Mouse (Mus musculus): Measurements from ENCODE around the gene Gm28047. TPM values are rescaled to one million over a fixed set of nuclear protein-coding genes. Genes with fewer than 3 reads are reported as not detected.

Gm28047 gene
- total RNA-seq, 2 experiments from 2014 or later, result not detected

DNA sequence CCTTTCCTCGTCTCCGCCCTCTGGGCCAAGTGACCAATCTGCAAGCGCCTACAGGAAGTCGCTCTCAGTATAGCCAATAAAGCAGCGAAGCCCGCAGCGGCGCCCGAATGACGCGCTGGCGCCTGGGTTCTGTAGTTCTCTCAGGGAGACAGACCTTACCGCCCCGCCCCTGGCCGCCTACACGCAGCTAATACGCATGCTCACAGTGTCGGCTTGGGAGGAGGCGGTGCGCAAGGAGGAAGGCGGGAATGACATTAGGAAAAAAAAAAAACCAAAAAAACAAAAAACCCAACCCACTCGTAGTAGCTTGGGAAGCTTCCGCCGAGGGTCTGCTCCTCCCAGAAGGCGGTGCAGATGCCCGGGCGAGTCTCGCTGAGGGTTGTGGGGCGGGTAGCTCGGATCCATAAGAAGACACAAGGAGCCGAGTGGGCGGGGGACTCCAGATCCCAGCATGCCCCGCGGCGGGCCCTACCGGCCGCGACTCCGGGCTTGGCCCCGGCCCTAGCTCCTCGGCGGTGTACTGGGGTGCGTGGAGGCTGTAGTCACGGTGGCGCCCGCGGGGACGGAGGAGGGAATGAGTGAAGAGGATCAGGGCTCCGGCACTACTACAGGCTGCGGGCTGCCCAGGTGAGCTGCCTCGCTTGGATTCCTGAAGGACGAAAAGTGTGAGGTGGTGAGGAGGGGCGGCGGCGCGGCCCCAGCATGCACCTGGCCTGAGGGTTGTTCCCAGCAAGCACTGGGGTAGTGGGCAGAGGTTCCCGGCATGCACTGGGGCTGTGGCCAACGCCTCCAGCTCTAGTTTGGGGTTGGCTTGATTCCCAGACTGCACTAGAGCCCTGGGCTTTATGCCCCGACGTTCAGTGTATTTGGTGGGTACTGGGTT is 106.7 kb downstream of the Gm28047 start, which contains the start of gene Tarbp2:
Tarbp2 (plus strand) TSS at position 217 of the 883 bp plus-strand sequence.
- ATAC-seq (replicated peaks; ENCODE audit: poor library complexity, severe bottlenecking), result peak; percentile 77

DNA sequence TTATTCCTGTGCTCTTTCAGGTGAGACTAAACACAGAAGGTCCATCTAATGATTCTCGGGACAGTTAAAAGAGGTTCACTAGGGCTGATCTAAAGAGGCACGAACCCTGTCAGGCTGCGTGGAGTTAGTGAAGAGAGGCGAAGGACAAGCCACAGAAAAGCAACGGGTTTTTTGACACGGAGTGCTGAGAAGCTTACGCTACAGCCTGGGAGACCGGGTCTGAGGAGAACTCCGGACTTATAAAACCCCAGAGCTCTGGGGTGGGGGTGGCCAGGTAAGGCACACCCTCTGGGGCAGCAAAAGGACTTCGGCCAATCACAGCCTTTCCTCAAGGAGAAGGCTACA is 107.3 kb downstream of the Gm28047 start:
- ATAC-seq (replicated peaks; ENCODE audit: poor library complexity, severe bottlenecking), result no peak

DNA sequence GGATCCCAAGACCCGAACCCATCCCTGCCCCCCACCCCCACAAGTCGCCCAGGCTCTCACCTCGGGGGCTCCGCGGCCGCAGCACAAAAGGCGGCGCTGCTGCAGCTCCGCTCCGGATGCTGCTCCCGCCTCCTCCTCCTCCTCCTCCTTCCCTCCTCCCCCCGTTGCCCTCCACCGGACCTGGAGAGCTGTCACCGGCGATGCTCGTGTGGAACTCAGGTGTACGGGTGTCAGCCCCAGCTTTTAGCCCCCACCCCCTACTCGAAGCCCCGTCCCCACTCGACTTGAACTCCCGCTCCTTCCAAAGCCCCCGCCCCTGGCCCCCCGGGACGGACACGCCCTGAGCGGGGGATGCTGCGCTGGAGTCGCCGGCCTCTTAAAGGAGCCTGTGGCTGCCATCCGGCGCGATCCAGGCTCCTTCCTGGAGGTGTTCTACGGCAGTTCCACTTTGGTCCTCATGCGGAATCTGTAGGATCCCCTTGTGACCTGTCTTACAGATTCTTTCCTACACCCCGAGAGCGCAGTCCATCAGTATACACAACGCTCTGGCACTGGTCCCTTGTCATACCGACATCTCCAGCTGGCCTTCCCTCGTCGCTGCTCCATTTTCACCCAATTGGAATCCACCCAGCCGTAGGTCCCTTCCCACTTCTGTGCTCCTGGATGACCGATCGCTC is 108.0 kb downstream of the Gm28047 start, which contains the start of gene Map3k12:
Map3k12 (minus strand) TSS at position 337 of the 677 bp plus-strand sequence.
- peak; percentile 10 for ATAC-seq (replicated peaks; ENCODE audit: poor library complexity, severe bottlenecking)

DNA sequence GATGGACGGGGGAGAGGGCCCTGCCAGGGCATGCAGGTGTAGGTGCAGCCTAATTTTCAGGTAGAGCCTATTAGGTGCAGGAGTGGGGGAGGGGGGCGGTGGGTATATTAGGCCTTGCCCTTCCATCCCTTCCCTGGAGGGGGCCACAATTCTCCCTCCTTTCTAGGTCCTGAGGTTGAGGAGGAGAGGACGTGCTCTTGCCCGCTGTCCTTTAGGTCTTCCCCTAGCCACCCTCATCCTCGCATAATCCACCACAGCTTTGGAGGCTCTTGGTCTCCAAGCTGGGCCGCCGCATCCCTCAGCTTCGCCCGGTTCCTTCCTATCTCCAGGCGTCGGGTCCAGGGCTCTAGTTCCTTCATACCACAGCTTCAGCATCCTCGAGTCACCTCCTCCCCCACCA is 108.6 kb downstream of the Gm28047 start:
- no peak for ATAC-seq (replicated peaks; ENCODE audit: poor library complexity, severe bottlenecking)

DNA sequence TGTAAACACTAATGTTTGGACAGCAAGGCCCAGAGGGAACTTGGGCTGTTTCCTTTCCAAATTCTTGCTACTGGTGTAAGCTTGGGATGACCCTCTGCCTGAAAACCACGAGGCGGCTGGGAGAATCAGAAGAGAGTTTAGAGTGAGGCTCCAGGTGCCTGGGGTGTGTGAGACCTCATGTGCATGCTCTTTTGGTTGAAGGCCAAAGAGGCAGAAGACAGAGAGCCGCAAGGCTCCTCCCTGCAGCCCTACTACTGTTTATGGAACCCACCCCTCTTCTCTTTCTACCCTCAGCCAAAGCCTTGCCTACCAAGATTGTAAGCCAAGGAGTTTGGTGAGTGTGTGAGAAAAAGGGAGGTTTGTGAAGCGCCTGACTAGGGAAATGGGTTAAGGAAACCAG is 109.1 kb downstream of the Gm28047 start:
- no peak for ATAC-seq (replicated peaks; ENCODE audit: poor library complexity, severe bottlenecking)

DNA sequence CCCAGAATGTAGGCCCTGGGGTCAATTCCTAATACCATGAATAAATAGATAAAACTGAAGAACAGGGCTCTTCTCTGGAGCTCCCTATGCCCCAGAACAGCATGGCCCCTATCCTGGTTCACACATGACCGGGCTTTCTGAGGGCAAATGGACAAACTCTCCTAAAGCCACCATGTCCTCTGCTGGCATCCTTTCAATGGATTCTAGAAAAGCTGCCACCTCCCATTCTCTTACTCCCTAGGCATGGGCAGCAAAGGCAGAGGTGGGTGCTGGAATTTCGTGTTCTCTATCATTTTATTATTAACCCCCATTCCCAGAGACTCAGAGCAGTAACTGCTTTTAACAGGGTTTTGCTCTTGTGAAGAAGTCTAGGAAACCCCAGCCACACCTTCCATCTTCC is 109.6 kb downstream of the Gm28047 start:
- ATAC-seq (replicated peaks; ENCODE audit: poor library complexity, severe bottlenecking), result no peak

DNA sequence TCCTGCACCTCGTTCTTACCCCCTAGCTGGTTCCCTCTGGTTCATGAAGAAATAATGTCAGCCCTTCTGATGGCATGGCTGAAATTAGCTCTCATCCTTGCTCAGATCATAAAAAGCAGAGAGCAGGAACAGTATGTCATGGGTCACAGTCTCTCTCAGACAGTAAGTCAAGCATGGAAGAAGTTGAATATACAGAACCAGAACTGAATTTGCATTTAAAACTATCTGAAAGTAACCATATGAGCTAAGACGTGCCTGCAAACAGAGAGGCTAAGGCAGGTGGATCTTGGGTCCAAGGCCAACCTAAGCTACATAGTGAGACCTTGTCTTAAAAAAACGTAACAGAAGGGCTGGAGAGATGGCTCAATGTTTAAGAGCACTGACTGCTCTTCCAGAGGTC is 111.9 kb downstream of the Gm28047 start:
- no peak for ATAC-seq (replicated peaks; ENCODE audit: poor library complexity, severe bottlenecking)

DNA sequence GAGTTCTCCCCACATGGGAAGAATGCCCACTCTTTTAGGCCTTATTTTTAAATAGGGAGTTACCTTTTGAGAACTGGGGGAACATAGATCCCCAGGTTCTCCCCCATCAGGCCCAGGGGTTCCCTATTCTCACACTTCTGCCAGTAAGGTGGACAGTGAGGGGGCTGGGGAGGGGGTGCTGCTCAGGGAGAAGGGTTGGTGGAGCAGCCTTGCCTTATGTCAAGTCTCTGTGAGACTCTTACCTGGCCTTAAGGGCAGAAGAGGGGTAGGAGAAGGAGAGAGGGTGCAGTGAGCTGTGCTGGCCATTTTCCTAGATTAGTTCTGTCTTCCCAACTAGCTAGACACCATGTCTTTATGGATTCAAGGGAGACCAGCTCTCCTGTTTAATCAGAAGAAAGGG is 112.4 kb downstream of the Gm28047 start:
- ATAC-seq (replicated peaks; ENCODE audit: poor library complexity, severe bottlenecking), result no peak

DNA sequence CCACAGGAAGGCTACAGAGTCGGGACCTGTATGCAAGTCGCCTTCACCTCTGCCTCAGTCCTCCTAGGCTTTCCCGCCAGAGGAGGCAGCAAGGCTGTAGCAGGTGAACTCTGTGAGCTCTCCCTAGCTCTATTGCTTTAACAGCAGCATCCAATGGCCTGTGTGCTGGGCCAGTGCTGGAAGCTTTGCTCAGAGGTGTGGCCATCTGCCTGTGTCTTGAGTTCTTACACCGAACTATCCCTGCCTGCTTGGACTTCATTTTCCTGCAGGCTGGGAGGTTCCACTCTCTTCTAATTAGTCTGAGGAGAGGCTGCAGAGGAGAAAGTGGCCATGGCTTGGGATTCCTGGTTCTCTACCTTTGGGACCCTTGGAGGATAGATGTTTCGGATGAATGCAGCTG is 112.9 kb downstream of the Gm28047 start:
- no peak for ATAC-seq (replicated peaks; ENCODE audit: poor library complexity, severe bottlenecking)

DNA sequence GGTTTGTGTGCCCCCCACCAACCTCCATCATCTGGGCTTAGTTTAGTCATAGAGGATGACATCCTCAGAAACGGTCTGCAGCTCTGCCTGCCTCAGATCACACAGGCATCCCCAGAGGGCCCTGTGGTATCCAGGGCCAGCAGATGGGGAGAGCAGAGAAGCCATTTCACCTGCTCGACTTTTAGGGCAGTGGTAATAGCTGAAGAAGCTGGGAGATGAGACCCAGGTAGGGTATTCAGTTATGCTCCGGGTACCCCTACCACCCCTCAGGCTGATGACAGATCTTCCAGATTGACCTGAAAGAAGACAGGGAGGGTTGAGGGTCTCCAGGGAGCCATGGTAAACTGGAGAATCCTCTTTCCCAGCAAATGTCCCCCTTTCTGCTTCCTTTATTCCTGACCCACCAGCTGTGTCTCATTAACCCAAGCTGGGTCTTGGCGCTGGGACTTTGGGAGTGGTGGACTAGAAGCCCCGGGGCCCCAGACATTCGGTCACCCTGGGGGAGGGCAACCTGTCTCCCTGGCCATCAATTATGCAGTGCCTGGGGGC is 113.5 kb downstream of the Gm28047 start:
- no peak for ATAC-seq (replicated peaks; ENCODE audit: poor library complexity, severe bottlenecking)

DNA sequence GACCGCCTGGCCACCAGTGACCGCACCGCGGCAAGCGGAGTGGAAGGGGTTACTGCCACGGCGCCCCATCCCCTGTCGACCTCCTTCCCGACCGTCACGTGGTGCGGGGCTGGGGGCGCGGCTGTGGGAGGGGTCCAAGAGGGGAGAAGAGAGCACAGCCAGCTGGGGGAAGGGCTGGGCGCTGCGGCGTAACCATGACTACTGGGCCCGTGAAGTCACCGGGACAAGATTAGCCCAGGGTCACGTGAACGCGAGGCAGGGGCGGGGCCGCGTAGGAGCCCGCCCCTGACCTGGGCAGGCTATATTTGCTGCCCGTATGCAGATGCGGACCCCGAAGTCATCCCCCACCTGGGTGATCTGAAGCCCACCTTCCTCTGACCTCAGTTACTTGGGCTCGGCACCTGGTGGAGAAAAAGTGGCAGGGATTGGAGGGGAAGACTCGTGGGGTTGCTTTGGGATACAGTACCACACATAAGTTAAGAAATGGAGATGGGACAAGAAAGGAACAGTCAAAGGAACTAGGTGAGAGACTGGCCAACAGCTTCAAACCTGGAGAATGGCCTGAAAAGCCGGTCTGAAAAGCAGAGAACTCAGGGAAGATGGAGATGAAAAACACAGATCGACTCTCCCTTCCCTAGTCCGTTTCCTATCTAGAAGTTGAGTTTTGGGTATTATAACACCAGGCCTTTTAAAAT is 114.1 kb downstream of the Gm28047 start:
- peak; percentile 87 for ATAC-seq (replicated peaks; ENCODE audit: poor library complexity, severe bottlenecking)

DNA sequence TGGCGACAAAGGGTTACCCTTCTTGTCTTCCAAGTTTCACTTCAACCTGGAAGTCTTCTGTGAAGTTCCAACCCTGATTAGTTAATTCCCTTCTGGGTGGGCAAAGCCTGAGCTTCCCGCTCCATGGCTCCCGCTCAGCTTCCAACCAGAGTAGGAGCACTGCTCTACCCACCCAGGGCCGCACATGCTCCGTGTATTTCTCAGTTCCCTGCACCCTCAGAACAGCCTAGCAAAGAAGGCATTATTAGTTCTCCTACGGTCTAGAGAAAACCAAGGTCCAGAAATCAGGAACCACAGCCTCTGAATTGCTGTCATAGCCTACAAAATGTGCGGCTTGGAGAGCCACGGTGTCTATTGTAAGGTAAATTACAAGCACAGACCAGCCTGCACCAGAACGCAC is 114.8 kb downstream of the Gm28047 start:
- peak; percentile 19 for ATAC-seq (replicated peaks; ENCODE audit: poor library complexity, severe bottlenecking)

DNA sequence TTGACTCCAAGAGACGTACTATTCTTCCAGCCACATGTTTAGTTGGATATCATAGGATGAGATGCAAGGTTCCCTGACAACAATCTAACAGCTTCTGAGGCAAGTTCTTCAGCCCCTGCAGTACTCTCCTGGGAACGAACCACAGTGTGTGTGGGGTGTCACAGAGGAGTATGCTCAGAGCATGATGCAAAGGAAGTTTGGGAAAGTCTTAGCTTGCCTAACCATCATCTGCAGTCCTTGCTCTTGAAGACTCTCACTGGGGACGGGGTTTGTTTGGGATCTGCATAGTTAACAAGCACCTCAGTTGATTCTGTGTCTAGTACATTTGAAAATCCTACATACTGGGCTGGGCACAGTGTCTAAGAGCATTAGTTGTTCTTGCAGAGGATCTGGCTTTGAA is 116.5 kb downstream of the Gm28047 start:
- ATAC-seq (replicated peaks; ENCODE audit: poor library complexity, severe bottlenecking), result no peak

DNA sequence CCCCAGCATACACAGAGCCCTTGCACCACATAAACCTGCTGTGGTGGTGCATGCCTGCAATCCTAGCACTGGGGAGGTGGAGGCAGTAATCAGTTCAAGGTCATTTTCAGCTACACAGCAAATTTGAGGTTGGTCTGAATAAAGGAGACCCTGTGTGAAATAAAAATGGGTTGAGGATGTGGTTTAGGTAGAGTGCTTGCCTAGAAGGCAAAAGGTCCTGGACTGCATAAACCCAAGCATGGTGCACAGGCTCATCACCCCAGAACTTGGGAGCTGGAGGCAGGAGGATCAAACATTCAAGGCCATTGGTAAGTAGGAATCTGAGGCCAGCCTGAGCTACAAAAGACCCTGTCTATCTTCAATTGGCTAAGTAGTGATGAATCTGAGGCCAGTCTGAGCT is 117.3 kb downstream of the Gm28047 start:
- ATAC-seq (replicated peaks; ENCODE audit: poor library complexity, severe bottlenecking), result no peak

DNA sequence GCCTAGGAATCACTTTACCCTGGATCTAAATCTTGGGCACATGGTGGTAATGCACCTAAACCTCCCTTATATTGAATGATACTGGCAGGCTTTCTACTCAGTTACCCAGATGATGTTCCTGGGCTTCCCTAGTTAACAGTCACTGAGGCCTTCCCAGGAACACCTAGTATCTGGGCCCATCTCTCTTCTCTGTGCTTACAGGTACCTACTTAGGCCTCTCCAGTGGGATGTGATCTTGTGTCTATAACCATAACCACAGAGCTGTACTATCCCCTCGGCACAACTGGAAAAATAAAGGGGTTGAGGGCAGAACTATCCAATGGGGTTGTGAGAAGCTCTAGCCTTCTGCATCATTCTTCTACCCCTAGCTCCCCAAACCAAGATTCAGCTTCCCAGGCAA is 118.0 kb downstream of the Gm28047 start:
- ATAC-seq (replicated peaks; ENCODE audit: poor library complexity, severe bottlenecking), result no peak

DNA sequence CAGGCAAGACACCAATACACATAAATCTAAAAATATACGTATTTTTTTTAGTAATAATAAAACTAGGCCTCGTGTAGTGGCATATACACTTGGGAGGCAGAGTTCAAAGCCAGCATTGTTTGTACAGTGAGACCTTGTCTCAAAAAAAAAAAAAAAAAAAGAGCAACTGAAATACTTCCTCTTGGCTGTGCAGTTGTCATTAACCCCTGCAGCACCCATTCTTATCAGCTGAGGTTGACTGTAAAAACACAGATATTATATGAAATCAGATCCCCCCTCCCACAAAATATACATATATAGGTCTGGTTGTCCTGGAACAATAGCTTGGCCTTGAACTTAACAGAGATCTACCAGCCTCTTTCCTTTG is 118.4 kb downstream of the Gm28047 start:
- no peak for ATAC-seq (replicated peaks; ENCODE audit: poor library complexity, severe bottlenecking)

DNA sequence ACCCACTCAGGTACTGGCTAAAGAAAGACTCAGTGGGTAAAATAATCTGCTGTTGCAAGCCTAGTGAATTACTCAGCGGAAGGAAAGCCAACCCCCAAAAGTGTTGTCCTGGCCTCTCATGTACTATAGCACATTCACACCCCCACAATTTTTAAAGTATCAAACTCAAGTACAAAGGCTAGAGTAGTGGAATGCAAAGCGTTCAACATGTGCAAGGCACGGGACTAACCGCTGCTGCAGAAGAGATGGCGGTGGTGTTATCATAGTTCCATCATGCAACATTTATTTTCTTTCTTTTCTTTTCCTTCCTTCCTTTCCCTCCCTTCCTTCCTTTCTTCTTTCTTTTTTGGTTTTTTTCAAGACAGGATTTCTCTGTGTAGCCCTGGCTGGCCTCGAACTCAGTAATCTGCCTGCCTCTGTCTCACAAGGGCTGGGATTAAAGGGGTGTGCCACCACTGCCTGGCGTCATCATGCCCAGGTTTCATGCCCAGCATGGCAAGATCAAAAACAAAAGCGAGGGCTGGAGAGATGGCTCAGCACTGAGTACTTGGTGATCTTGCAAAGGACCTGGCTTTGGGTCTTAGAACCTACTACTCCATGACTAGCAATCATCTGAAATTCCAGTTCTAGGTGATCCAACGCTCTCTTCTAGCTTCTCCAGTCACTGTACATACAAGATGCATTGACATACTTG is 119.0 kb downstream of the Gm28047 start:
- ATAC-seq (replicated peaks; ENCODE audit: poor library complexity, severe bottlenecking), result no peak

DNA sequence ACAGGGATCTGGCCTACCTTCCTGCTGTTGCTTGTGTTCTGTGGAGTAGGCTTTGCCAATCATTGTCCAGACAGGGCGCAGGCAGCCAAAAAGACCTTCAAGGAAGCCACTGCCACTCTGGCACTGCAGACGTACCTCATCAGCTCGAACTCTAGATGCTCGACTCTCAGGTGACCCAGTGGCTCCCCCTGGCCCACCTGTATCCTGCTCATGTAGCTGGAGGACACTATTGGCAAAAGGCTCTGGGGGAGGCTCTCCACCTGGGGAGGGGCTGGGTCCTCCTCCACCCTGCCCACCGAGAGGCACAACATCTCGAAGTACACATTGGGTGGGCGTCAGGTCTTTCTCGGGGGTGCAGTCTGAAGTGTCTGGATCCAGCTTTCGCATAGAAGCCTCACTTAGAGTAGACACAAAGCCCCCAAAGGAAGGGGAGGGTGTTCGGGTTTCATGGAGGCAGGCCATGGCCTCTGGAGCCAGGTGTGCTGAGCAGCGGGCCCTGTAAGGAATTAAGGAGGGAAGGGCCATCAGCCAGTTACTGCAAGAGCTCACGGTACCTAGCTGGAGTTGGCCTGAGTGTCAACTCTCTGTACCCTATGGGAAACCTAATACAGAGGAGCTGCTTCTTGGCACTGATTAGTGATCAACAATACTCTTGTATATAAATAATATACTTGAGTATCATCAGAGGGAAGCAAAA is 119.6 kb downstream of the Gm28047 start:
- ATAC-seq (replicated peaks; ENCODE audit: poor library complexity, severe bottlenecking), result no peak

DNA sequence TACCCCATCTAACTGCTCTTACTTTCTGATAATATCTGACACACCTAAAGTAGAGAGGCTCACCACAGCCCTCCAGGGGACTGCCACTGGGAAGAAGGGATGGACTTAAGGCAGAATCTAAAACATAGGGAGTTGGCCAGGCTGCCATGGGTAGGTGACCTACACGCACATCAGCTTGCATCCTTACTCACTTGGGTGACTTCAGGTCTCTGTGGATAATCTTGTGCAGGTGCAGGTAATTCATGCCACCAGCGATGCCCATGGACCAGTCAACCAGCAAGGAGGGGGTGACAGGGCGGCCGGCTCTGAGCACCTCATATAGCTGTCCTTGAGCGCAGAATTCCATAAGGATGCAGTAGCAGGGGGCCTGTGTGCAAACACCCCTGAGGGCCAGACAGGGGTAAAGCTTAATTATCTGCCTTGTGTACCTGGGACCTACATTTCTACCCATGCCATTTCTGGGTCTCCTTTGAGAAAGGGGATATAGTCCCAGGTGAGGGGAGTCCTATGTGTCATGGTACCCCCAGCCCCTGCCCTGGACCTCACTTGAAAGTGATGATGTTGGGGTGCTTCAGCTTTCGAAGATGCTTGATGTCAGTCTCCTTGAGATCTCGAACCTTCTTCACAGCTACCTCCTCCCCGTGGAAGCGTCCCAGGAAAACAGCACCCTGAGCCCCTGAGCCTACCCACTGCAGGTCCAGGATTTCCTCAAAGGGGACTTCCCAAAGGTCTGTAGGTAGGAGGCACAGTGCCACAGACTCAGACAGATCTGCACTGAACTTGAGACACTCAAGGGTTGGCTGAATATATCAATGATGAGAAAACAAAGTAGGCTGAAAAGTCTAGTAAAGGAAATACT is 120.7 kb downstream of the Gm28047 start:
- ATAC-seq (replicated peaks; ENCODE audit: poor library complexity, severe bottlenecking), result no peak
